Mouse (Mus musculus) MEL (cell line): ENCODE data around the gene Hoga1. TPM values are rescaled to one million over a fixed set of nuclear protein-coding genes. Genes with fewer than 3 reads are reported as not detected.

Source experiments
- DNase-seq: peaks from one replicate; pipeline ENCODE4 v3.0.0; 2011; ENCODE audit warnings: low read depth, low spot score
- H3K27ac ChIP-seq: 2 replicates; pipeline ENCODE4 v1.5.1; 2012; ENCODE audit warnings: low read depth, mild to moderate bottlenecking, control low read depth, low read length, moderate library complexity; ENCODE audit not compliant: control insufficient read depth
- H3K27me3 ChIP-seq, 2 experiments: fragments of 150-350 bp in 1 of 2; sonication (generic) in 1 of 2; 2 replicates each; pipeline ENCODE4 v1.6.1; 2012; ENCODE audit warnings: low read length in 2 of 2, mild to moderate bottlenecking in 2 of 2, improper control_type of control experiment in 1 of 2, moderate library complexity in 1 of 2; ENCODE audit not compliant: insufficient read depth in 2 of 2, control insufficient read depth in 1 of 2
- H3K36me3 ChIP-seq, 2 experiments: 2 replicates each; pipeline ENCODE4 v1.6.1; 2012 to 2014; ENCODE audit warnings: low read length in 2 of 2, improper control_type of control experiment in 1 of 2, inconsistent platforms in 1 of 2, mild to moderate bottlenecking in 1 of 2; ENCODE audit not compliant: insufficient read depth in 2 of 2, control insufficient read depth in 1 of 2
- H3K4me1 ChIP-seq, 2 experiments: fragments of 150-350 bp in 1 of 2; sonication (generic) in 1 of 2; 2 replicates each; pipeline ENCODE4 v1.6.1; 2012; ENCODE audit warnings: low read length in 2 of 2, improper control_type of control experiment in 1 of 2, mild to moderate bottlenecking in 1 of 2; ENCODE audit not compliant: insufficient read depth in 2 of 2, control insufficient read depth in 1 of 2
- H3K4me3 ChIP-seq, 2 experiments: fragments of 150-350 bp in 1 of 2; sonication (generic) in 1 of 2; 2 replicates each; pipeline ENCODE4 v1.5.1; 2012; ENCODE audit warnings: low read depth in 2 of 2, low read length in 2 of 2, mild to moderate bottlenecking in 2 of 2, moderate library complexity in 2 of 2, control low read depth in 1 of 2, improper control_type of control experiment in 1 of 2; ENCODE audit not compliant: control insufficient read depth in 1 of 2, insufficient read depth in 1 of 2
- H3K79me2 ChIP-seq: 2 replicates; pipeline ENCODE4 v1.6.1; 2012; ENCODE audit warnings: mild to moderate bottlenecking, low read length, moderate library complexity; ENCODE audit not compliant: control insufficient read depth, poor library complexity, insufficient read depth
- H3K9ac ChIP-seq: 2 replicates; pipeline ENCODE4 v1.6.1; 2012; ENCODE audit warnings: low read depth, mild to moderate bottlenecking, control low read depth, low read length, moderate library complexity; ENCODE audit not compliant: control insufficient read depth, poor library complexity, severe bottlenecking
- H3K9me3 ChIP-seq: fragments of 150-350 bp; sonication (generic); replicated peaks from 2 replicates; pipeline ENCODE4 v1.6.1; 2012; ENCODE audit warnings: mild to moderate bottlenecking, low read length, improper control_type of control experiment, moderate library complexity; ENCODE audit not compliant: insufficient read depth
- BHLHE40 ChIP-seq: IDR thresholded peaks from 2 replicates; pipeline ENCODE4 v1.6.1; 2012; ENCODE audit warnings: low read depth, mild to moderate bottlenecking, inconsistent platforms, low read length, improper control_type of control experiment, borderline replicate concordance
- CHD2 ChIP-seq: IDR thresholded peaks from 2 replicates; pipeline ENCODE4 v1.6.1; 2011; ENCODE audit warnings: low read length, improper control_type of control experiment
- CTCF ChIP-seq, 3 experiments: IDR thresholded peaks in 2 of 3; conservative IDR thresholded peaks in 1 of 3; 2 replicates each; pipeline ENCODE4 v1.5.1; 2011 to 2012; ENCODE audit warnings: low read length in 3 of 3, low read depth in 2 of 3, mild to moderate bottlenecking in 2 of 3, improper control_type of control experiment in 1 of 3, inconsistent platforms in 1 of 3, mixed read lengths in 1 of 3, moderate library complexity in 1 of 3; ENCODE audit not compliant: control insufficient read depth in 1 of 3, insufficient read depth in 1 of 3, poor library complexity in 1 of 3, severe bottlenecking in 1 of 3
- E2F4 ChIP-seq: IDR thresholded peaks from 2 replicates; pipeline ENCODE4 v1.6.1; 2011; ENCODE audit warnings: low read depth, low read length, improper control_type of control experiment, borderline replicate concordance
- ELF1 ChIP-seq: IDR thresholded peaks from 2 replicates; pipeline ENCODE4 v1.6.1; 2014; ENCODE audit warnings: low read depth, mild to moderate bottlenecking, inconsistent platforms, low read length, improper control_type of control experiment, moderate library complexity
- ETS1 ChIP-seq: IDR thresholded peaks from 2 replicates; pipeline ENCODE4 v1.6.1; 2012; ENCODE audit warnings: low read depth, mild to moderate bottlenecking, inconsistent platforms, low read length, improper control_type of control experiment, moderate library complexity
- HCFC1 ChIP-seq: IDR thresholded peaks from 2 replicates; pipeline ENCODE4 v1.6.1; 2012; ENCODE audit warnings: low read depth, mild to moderate bottlenecking, inconsistent platforms, low read length, improper control_type of control experiment, moderate library complexity
- MAX ChIP-seq: IDR thresholded peaks from 2 replicates; pipeline ENCODE4 v1.6.1; 2011; ENCODE audit warnings: low read length, improper control_type of control experiment
- MXI1 ChIP-seq: IDR thresholded peaks from 2 replicates; pipeline ENCODE4 v1.6.1; 2011; ENCODE audit warnings: mild to moderate bottlenecking, low read depth, low read length, improper control_type of control experiment
- MYC ChIP-seq: IDR thresholded peaks from 2 replicates; pipeline ENCODE4 v1.6.1; 2011; ENCODE audit warnings: low read depth, mild to moderate bottlenecking, low read length, improper control_type of control experiment, moderate library complexity
- RAD21 ChIP-seq: IDR thresholded peaks from 2 replicates; pipeline ENCODE4 v1.6.1; 2011; ENCODE audit warnings: mild to moderate bottlenecking, low read depth, low read length, improper control_type of control experiment
- RCOR1 ChIP-seq: IDR thresholded peaks from 2 replicates; pipeline ENCODE4 v1.6.1; 2012; ENCODE audit warnings: low read depth, mild to moderate bottlenecking, inconsistent platforms, low read length, improper control_type of control experiment
- SIN3A ChIP-seq: IDR thresholded peaks from 2 replicates; pipeline ENCODE4 v1.6.1; 2012; ENCODE audit warnings: low read length, improper control_type of control experiment, inconsistent platforms
- SMC3 ChIP-seq: IDR thresholded peaks from 2 replicates; pipeline ENCODE4 v1.6.1; 2011; ENCODE audit warnings: low read depth, low read length, improper control_type of control experiment
- TBP ChIP-seq: IDR thresholded peaks from 2 replicates; pipeline ENCODE4 v1.8.0; 2011; ENCODE audit warnings: low read depth, low read length, improper control_type of control experiment
- UBTF ChIP-seq: IDR thresholded peaks from 2 replicates; pipeline ENCODE4 v1.6.1; 2012; ENCODE audit warnings: low read depth, mild to moderate bottlenecking, inconsistent platforms, low read length, improper control_type of control experiment, moderate library complexity, borderline replicate concordance; ENCODE audit not compliant: insufficient read depth
- USF1 ChIP-seq: IDR thresholded peaks from 2 replicates; pipeline ENCODE4 v1.6.1; 2014; ENCODE audit warnings: low read depth, mild to moderate bottlenecking, inconsistent platforms, low read length, improper control_type of control experiment, moderate library complexity
- USF2 ChIP-seq, 2 experiments: IDR thresholded peaks; 2 replicates each; pipeline ENCODE4 v1.6.1; 2011 to 2012; ENCODE audit warnings: improper control_type of control experiment in 2 of 2, low read length in 2 of 2, borderline replicate concordance in 1 of 2, inconsistent platforms in 1 of 2, low read depth in 1 of 2, mild to moderate bottlenecking in 1 of 2; ENCODE audit not compliant: insufficient read depth in 1 of 2
- ZC3H11A ChIP-seq: IDR thresholded peaks from 2 replicates; pipeline ENCODE4 v1.6.1; 2012; ENCODE audit warnings: low read depth, mild to moderate bottlenecking, inconsistent platforms, low read length, improper control_type of control experiment
- ZKSCAN1 ChIP-seq: IDR thresholded peaks from 2 replicates; pipeline ENCODE4 v1.6.1; 2012; ENCODE audit warnings: low read depth, mild to moderate bottlenecking, inconsistent platforms, low read length, improper control_type of control experiment, moderate library complexity
- ZNF384 ChIP-seq: IDR thresholded peaks from 2 replicates; pipeline ENCODE4 v1.6.1; 2012; ENCODE audit warnings: low read depth, mild to moderate bottlenecking, inconsistent platforms, low read length, improper control_type of control experiment
- polyA plus RNA-seq, 2 experiments: library from polyadenylated mRNA; stranded (reverse) in 1 of 2; unstranded in 1 of 2; fragments of >175 nt in 1 of 2; fragments of >200 nt in 1 of 2; gene quantifications; 2 replicates each; pipeline versions ENCODE4 v1.2.1 to v1.2.4; 2012; ENCODE audit warnings: low replicate concordance in 2 of 2, low read depth in 1 of 2; ENCODE audit not compliant: insufficient read length in 2 of 2, insufficient read depth in 1 of 2, missing spikeins in 1 of 2
- total RNA-seq: library from RNA; depleted of rRNA; stranded (reverse); fragments of 300-350 nt; gene quantifications from 2 replicates; pipeline ENCODE4 v1.2.3, GENCODE M21; 2012; rRNA removed

The Hoga1 gene
- 0.31 TPM in 1 of 2 replicates, not detected in the other for total RNA-seq
- polyA plus RNA-seq, result under 1 TPM in 1 of 2 experiments, not detected in 1; 0.38 TPM

GRCm38 (mm10) chr19:42045269-42046102 lies at the start of gene Hoga1:
TSS of gene Hoga1 (plus strand) at chr19:42045610.
- Histone ChIP-seq H3K36me3 (no peaks in the 10 kb centered on the region), H3K27ac (no peak within 1 kb of the TSS), H3K9me3 (no peaks in the 10 kb centered on the region), H3K4me3 (peak within 1 kb of the TSS; percentile 51 to 53), H3K27me3 (peaks cover 1 to 4% of the 10 kb centered on the region in 2 experiments), H3K9ac (peak within 1 kb of the TSS; percentile 50), H3K79me2 (no peaks in the 10 kb centered on the region), H3K4me1 (peaks cover 0 to 8% of the 10 kb centered on the region in 2 experiments; a peak in 2 of 4 replicates)
- TF ChIP-seq SIN3A, result peak; percentile 93
- TF ChIP-seq HCFC1, result peak; percentile 71
- TF ChIP-seq MXI1, result peak; percentile 94
- no peak for TF ChIP-seq CHD2
- peak; percentile 67 for TF ChIP-seq RCOR1
- no peak for TF ChIP-seq ZKSCAN1
- peak; percentile 36; the same call in 1 of the 2 replicates for TF ChIP-seq TBP
- peak; percentile 69 for TF ChIP-seq ZC3H11A
- TF ChIP-seq USF1, result peak; percentile 96
- peak; percentile 60 for TF ChIP-seq ETS1
- no peak for TF ChIP-seq E2F4
- TF ChIP-seq BHLHE40, result peak; percentile 100
- TF ChIP-seq ELF1, result peak; percentile 46; the same call in 1 of the 2 replicates
- TF ChIP-seq MAX, result peak; percentile 99
- TF ChIP-seq USF2 (IDR thresholded peaks at IDR 0.05; ENCODE audit: borderline replicate concordance in 1 of 2, insufficient read depth in 1 of 2, low read depth in 1 of 2, low read length in 2 of 2), result peak; percentile 46 to 80; a peak in 3 of 4 replicates
- peak; percentile 40; the same call in 1 of the 2 replicates for TF ChIP-seq ZNF384
- TF ChIP-seq SMC3, result peak; percentile 96
- TF ChIP-seq MYC, result peak; percentile 97
- peak; percentile 72 for TF ChIP-seq RAD21
- no peak for TF ChIP-seq UBTF
- peak; percentile 86 to 98 (median 87) for TF ChIP-seq CTCF (IDR thresholded peaks at IDR 0.05 in 2 of 3, conservative IDR thresholded peaks at IDR 0.05 in 1 of 3; ENCODE audit: control insufficient read depth in 1 of 3, insufficient read depth in 1 of 3, low read depth in 2 of 3, low read length in 3 of 3, poor library complexity in 1 of 3, severe bottlenecking in 1 of 3)
- DNase-seq, result peak; percentile 97
